Mouse (Mus musculus): Measurements from ENCODE around the gene Rbm15. TPM values are rescaled to one million over a fixed set of nuclear protein-coding genes. Genes with fewer than 3 reads are reported as not detected.
"Not testable (repeated sequence)": the region's sequence is repeated elsewhere in the genome, so short reads cannot be mapped to it uniquely, and the experiment has no call there.

Rbm15 gene
- polyA plus RNA-seq, 1 experiment: 8.5 TPM

GRCm38 (mm10) chr3:107330503-107331424 is 2.7 kb downstream of the Rbm15 start:
- peak overlapping the region; percentile 99; the same call in 1 of the 2 replicates for H3K27ac ChIP-seq (ENCODE audit: control insufficient read depth, insufficient read depth, low read depth, low read length)
- TF ChIP-seq CTCF (IDR thresholded peaks at IDR 0.05; ENCODE audit: control insufficient read depth, insufficient read depth, insufficient replicate concordance, low read depth, low read length) (no peak), POLR2A (IDR thresholded peaks at IDR 0.05; ENCODE audit: control insufficient read depth, low read depth, low read length) (no peak)
- H3K36me3 ChIP-seq (ENCODE audit: control insufficient read depth, insufficient read depth, low read length): peaks cover 6% of the 10 kb centered on the region; the same call in 1 of the 2 replicates
- H3K4me3 ChIP-seq (ENCODE audit: control insufficient read depth, low read depth, low read length): peak overlapping the region; percentile 89
- no peaks in the 10 kb centered on the region for H3K27me3 ChIP-seq (ENCODE audit: control insufficient read depth, insufficient read depth, low read length)
- H3K4me1 ChIP-seq (ENCODE audit: control insufficient read depth, insufficient read depth, low read length): peaks cover 9% of the 10 kb centered on the region

GRCm38 (mm10) chr3:107326442-107326841 is 7.0 kb downstream of the Rbm15 start:
- Histone ChIP-seq H3K27me3 (ENCODE audit: control insufficient read depth, insufficient read depth, low read length) (no peaks in the 10 kb centered on the region), H3K4me1 (ENCODE audit: control insufficient read depth, insufficient read depth, low read length) (peaks cover 4% of the 10 kb centered on the region), H3K27ac (ENCODE audit: control insufficient read depth, insufficient read depth, low read depth, low read length) (no peak overlapping the region), H3K36me3 (ENCODE audit: control insufficient read depth, insufficient read depth, low read length) (peaks cover 4% of the 10 kb centered on the region; the same call in 1 of the 2 replicates), H3K4me3 (ENCODE audit: control insufficient read depth, low read depth, low read length) (no peak overlapping the region)
- no peak for TF ChIP-seq POLR2A (IDR thresholded peaks at IDR 0.05; ENCODE audit: control insufficient read depth, low read depth, low read length)
- TF ChIP-seq CTCF (IDR thresholded peaks at IDR 0.05; ENCODE audit: control insufficient read depth, insufficient read depth, insufficient replicate concordance, low read depth, low read length): no peak

GRCm38 (mm10) chr3:107321776-107322175 is 11.7 kb downstream of the Rbm15 start:
- no peak overlapping the region for H3K27ac ChIP-seq (ENCODE audit: control insufficient read depth, insufficient read depth, low read depth, low read length)
- no peak overlapping the region for H3K4me3 ChIP-seq (ENCODE audit: control insufficient read depth, low read depth, low read length)
- TF ChIP-seq CTCF (IDR thresholded peaks at IDR 0.05; ENCODE audit: control insufficient read depth, insufficient read depth, insufficient replicate concordance, low read depth, low read length): no peak
- no peak for TF ChIP-seq POLR2A (IDR thresholded peaks at IDR 0.05; ENCODE audit: control insufficient read depth, low read depth, low read length)
- no peaks in the 10 kb centered on the region; the same call in 1 of the 2 replicates for H3K4me1 ChIP-seq (ENCODE audit: control insufficient read depth, insufficient read depth, low read length)
- no peaks in the 10 kb centered on the region for H3K27me3 ChIP-seq (ENCODE audit: control insufficient read depth, insufficient read depth, low read length)
- no peaks in the 10 kb centered on the region; the same call in 1 of the 2 replicates for H3K36me3 ChIP-seq (ENCODE audit: control insufficient read depth, insufficient read depth, low read length)

- TF ChIP-seq CTCF (IDR thresholded peaks at IDR 0.05; ENCODE audit: control insufficient read depth, insufficient read depth, insufficient replicate concordance, low read depth, low read length) (no peak), POLR2A (IDR thresholded peaks at IDR 0.05; ENCODE audit: control insufficient read depth, low read depth, low read length) (no peak)
- no peak overlapping the region for H3K27ac ChIP-seq (ENCODE audit: control insufficient read depth, insufficient read depth, low read depth, low read length)
- no peaks in the 10 kb centered on the region; the same call in 1 of the 2 replicates for H3K36me3 ChIP-seq (ENCODE audit: control insufficient read depth, insufficient read depth, low read length)
- no peaks in the 10 kb centered on the region for H3K27me3 ChIP-seq (ENCODE audit: control insufficient read depth, insufficient read depth, low read length)
- H3K4me1 ChIP-seq (ENCODE audit: control insufficient read depth, insufficient read depth, low read length): no peaks in the 10 kb centered on the region; the same call in 1 of the 2 replicates
- H3K4me3 ChIP-seq (ENCODE audit: control insufficient read depth, low read depth, low read length): no peak overlapping the region
Measured at GRCm38 (mm10) chr3:107321141-107321540, 12.3 kb downstream of the Rbm15 start.

- Histone ChIP-seq H3K27me3 (ENCODE audit: control insufficient read depth, insufficient read depth, low read length) (no peaks in the 10 kb centered on the region), H3K36me3 (ENCODE audit: control insufficient read depth, insufficient read depth, low read length) (no peaks in the 10 kb centered on the region), H3K4me3 (ENCODE audit: control insufficient read depth, low read depth, low read length) (no peak overlapping the region), H3K27ac (ENCODE audit: control insufficient read depth, insufficient read depth, low read depth, low read length) (no peak overlapping the region), H3K4me1 (ENCODE audit: control insufficient read depth, insufficient read depth, low read length) (no peaks in the 10 kb centered on the region; the same call in 1 of the 2 replicates)
- no peak for TF ChIP-seq POLR2A (IDR thresholded peaks at IDR 0.05; ENCODE audit: control insufficient read depth, low read depth, low read length)
- no peak for TF ChIP-seq CTCF (IDR thresholded peaks at IDR 0.05; ENCODE audit: control insufficient read depth, insufficient read depth, insufficient replicate concordance, low read depth, low read length)
Measured at GRCm38 (mm10) chr3:107317338-107317737, 16.1 kb downstream of the Rbm15 start.

- H3K4me3 ChIP-seq (ENCODE audit: control insufficient read depth, low read depth, low read length); H3K4me1 ChIP-seq (ENCODE audit: control insufficient read depth, insufficient read depth, low read length); H3K36me3 ChIP-seq (ENCODE audit: control insufficient read depth, insufficient read depth, low read length); H3K27ac ChIP-seq (ENCODE audit: control insufficient read depth, insufficient read depth, low read depth, low read length); H3K27me3 ChIP-seq (ENCODE audit: control insufficient read depth, insufficient read depth, low read length): not testable (repeated sequence)
Measured at GRCm38 (mm10) chr3:107296917-107297316, 36.6 kb downstream of the Rbm15 start.

- Histone ChIP-seq H3K36me3 (ENCODE audit: control insufficient read depth, insufficient read depth, low read length) (no peaks in the 10 kb centered on the region), H3K27me3 (ENCODE audit: control insufficient read depth, insufficient read depth, low read length) (no peaks in the 10 kb centered on the region), H3K4me3 (ENCODE audit: control insufficient read depth, low read depth, low read length) (no peak overlapping the region), H3K4me1 (ENCODE audit: control insufficient read depth, insufficient read depth, low read length) (no peaks in the 10 kb centered on the region), H3K27ac (ENCODE audit: control insufficient read depth, insufficient read depth, low read depth, low read length) (no peak overlapping the region)
- TF ChIP-seq CTCF (IDR thresholded peaks at IDR 0.05; ENCODE audit: control insufficient read depth, insufficient read depth, insufficient replicate concordance, low read depth, low read length) (no peak), POLR2A (IDR thresholded peaks at IDR 0.05; ENCODE audit: control insufficient read depth, low read depth, low read length) (no peak)
Measured at GRCm38 (mm10) chr3:107295672-107296360, 37.7 kb downstream of the Rbm15 start.
